Mouse (Mus musculus): ENCODE data around the gene Foxs1.

- TF ChIP-seq EP300 (IDR thresholded peaks at IDR 0.05; ENCODE audit: low read depth) = no peak
- no peak for TF ChIP-seq CTCF (IDR thresholded peaks at IDR 0.05; ENCODE audit: low read depth)
Observed at GRCm38 (mm10) chr2:152907114-152907943, 25.7 kb downstream of the Foxs1 start.

Measured in liver, embryonic 14.5 days (tissue).